Mouse (Mus musculus): Measurements from ENCODE around the gene Itln1.

Itln1 gene

GRCm38 (mm10) chr1:171535194-171535593 lies at the start of gene Itln1:
TSS of gene Itln1 (minus strand) at chr1:171535294.
- DNase-seq (ENCODE audit: low spot score): no peak

- peak; percentile 51 for DNase-seq (ENCODE audit: low spot score)
Measured at GRCm38 (mm10) chr1:171584584-171584983, 49.5 kb upstream of the Itln1 start.

- DNase-seq (ENCODE audit: low spot score): no peak
Measured at GRCm38 (mm10) chr1:171577168-171577567, 42.1 kb upstream of the Itln1 start.

GRCm38 (mm10) chr1:171568436-171568835 lies 33.3 kb upstream of the Itln1 start:
- no peak for DNase-seq (ENCODE audit: low spot score)

GRCm38 (mm10) chr1:171566777-171567176 lies 31.7 kb upstream of the Itln1 start:
- peak; percentile 71 for DNase-seq (ENCODE audit: low spot score)

GRCm38 (mm10) chr1:171565888-171566287 lies 30.8 kb upstream of the Itln1 start:
- no peak for DNase-seq (ENCODE audit: low spot score)

- DNase-seq (ENCODE audit: low spot score): peak; percentile 63
Measured at GRCm38 (mm10) chr1:171564247-171564646, 29.2 kb upstream of the Itln1 start.

- no peak for DNase-seq (ENCODE audit: low spot score)
Measured at GRCm38 (mm10) chr1:171563042-171563441, 27.9 kb upstream of the Itln1 start.

- no peak for DNase-seq (ENCODE audit: low spot score)
Measured at GRCm38 (mm10) chr1:171561639-171562225, 26.6 kb upstream of the Itln1 start.

- no peak for DNase-seq (ENCODE audit: low spot score)
Measured at GRCm38 (mm10) chr1:171561200-171561599, 26.1 kb upstream of the Itln1 start.

GRCm38 (mm10) chr1:171560262-171560661 lies 25.2 kb upstream of the Itln1 start:
- DNase-seq (ENCODE audit: low spot score): no peak

GRCm38 (mm10) chr1:171558898-171559297 lies 23.8 kb upstream of the Itln1 start, which contains the start of gene Cd244a:
TSS of gene Cd244a (plus strand) at chr1:171559193.
- no peak for DNase-seq (ENCODE audit: low spot score)

GRCm38 (mm10) chr1:171558407-171558806 lies 23.3 kb upstream of the Itln1 start:
- DNase-seq (ENCODE audit: low spot score): no peak

- no peak for DNase-seq (ENCODE audit: low spot score)
Measured at GRCm38 (mm10) chr1:171556366-171556765, 21.3 kb upstream of the Itln1 start.

- no peak for DNase-seq (ENCODE audit: low spot score)
Measured at GRCm38 (mm10) chr1:171553359-171554341, 18.6 kb upstream of the Itln1 start.

- no peak for DNase-seq (ENCODE audit: low spot score)
Measured at GRCm38 (mm10) chr1:171552230-171552629, 17.1 kb upstream of the Itln1 start.

- no peak for DNase-seq (ENCODE audit: low spot score)
Measured at GRCm38 (mm10) chr1:171551326-171551725, 16.2 kb upstream of the Itln1 start.

GRCm38 (mm10) chr1:171540694-171541093 lies 5.6 kb upstream of the Itln1 start:
- DNase-seq (ENCODE audit: low spot score): no peak

- no peak for DNase-seq (ENCODE audit: low spot score)
Measured at GRCm38 (mm10) chr1:171534557-171534956, 537 bp downstream of the Itln1 start.

- no peak for DNase-seq (ENCODE audit: low spot score)
Measured at GRCm38 (mm10) chr1:171532830-171533229, 2.3 kb downstream of the Itln1 start.

GRCm38 (mm10) chr1:171531367-171531766 lies 3.7 kb downstream of the Itln1 start:
- DNase-seq (ENCODE audit: low spot score): no peak

GRCm38 (mm10) chr1:171515557-171515956 lies 19.5 kb downstream of the Itln1 start:
- DNase-seq (ENCODE audit: low spot score): no peak

- DNase-seq (ENCODE audit: low spot score): no peak
Measured at GRCm38 (mm10) chr1:171515039-171515438, 20.1 kb downstream of the Itln1 start.

All from c-Kit-positive CD71-positive TER-119-positive erythroid progenitor cells, embryonic 14.5 days (primary cell).